Mouse (Mus musculus): ENCODE measurements around the gene Tbl1xr1.

Tbl1xr1 gene

DNA sequence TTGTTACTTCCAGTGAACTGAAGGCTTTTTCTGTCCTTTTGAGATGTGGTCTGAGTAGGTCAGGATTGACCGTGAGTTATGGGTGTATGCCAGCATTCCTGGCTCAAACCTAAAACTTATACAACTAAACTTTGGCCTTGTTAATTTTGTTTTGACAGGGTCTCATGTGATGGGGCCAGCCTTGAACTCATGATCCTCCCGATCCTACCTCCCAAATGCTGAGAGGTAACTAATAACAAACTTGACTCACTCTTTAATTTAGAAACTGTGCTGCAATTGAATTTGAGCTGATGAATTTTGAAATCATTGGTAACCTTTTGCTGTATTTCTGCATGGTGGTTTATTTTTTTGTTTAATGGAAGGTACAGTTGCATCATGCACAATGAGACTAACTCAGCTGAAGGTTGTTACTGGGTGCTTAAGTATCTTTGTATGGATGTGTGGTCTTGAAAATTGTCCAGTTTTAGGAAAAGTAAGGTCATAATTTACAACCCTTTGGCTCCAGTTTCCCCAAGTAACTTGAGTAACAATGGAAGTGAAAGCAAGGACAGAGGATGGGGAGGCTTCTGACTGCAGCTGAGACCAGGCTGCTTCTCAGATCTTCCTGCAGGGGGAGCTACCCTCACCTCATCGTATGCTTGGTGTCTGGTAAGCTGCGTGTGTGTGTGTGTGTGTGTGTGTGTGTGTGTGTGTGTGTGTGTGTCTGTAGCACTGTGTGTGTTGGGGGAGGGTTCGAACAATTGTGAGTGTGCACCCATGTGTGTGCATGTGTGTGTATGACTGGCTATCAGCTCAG, 66.6 kb downstream of the Tbl1xr1 start:
- no peak for DNase-seq (ENCODE audit: low spot score in 2 of 2)

GRCm38 (mm10) chr3:22144255-22144654, 67.8 kb downstream of the Tbl1xr1 start:
- DNase-seq (ENCODE audit: low spot score in 2 of 2) = no peak

GRCm38 (mm10) chr3:22147433-22147927, 71.0 kb downstream of the Tbl1xr1 start:
- DNase-seq (ENCODE audit: low spot score in 2 of 2) = no peak

- DNase-seq (ENCODE audit: low spot score in 2 of 2) = no peak
Measured at GRCm38 (mm10) chr3:22148306-22148932, 72.0 kb downstream of the Tbl1xr1 start.

DNA sequence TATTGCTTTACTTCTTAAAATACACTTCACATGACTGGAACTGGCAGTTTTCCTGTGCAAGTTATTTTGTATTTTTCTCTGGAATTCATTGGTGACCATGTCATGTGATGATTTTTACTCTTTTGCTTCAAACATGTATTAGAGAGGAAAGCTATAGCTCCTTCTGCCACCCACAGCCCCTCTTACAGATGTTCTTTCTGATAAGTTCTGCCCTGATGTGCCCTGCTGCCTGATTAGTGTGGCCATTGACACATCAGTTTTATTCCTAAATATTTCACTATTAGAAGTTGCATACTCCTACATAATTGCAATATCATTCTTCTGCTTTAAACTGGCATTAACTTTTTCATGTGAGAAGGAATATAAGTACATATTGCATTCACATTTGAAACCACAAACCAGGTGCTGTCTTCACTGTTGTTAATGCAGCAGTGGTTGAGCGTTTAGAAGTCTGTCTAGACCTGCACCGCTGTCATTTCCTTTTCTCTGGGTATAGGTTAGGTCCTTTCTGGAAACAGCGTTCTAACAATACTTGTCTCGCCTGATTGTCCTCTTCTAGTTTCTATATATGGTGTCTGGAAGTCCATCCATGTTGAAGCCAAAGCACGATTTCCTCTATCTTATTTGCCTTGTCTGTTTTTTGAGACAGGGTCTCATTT, 74.5 kb downstream of the Tbl1xr1 start:
- no peak for DNase-seq (ENCODE audit: low spot score in 2 of 2)

DNA sequence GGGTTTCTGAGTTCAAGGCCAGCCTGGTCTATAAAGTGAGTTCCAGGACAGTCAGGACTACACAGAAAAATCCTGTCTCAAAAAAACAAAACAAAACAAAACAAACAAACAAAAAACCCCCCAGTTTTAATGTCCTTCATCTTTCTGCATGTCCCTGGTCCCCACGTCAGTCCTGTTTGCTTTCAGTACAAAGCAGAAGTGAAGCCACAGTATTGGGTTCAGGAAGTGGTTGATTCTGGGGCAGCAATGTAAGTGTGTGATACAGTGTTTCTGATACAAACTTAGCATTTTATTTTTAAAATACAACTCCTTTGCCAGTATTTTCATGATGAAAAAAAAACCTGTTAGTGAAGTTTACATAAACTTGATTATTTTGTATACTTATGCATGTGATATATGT, 76.3 kb downstream of the Tbl1xr1 start:
- DNase-seq (ENCODE audit: low spot score in 2 of 2) = no peak

DNA sequence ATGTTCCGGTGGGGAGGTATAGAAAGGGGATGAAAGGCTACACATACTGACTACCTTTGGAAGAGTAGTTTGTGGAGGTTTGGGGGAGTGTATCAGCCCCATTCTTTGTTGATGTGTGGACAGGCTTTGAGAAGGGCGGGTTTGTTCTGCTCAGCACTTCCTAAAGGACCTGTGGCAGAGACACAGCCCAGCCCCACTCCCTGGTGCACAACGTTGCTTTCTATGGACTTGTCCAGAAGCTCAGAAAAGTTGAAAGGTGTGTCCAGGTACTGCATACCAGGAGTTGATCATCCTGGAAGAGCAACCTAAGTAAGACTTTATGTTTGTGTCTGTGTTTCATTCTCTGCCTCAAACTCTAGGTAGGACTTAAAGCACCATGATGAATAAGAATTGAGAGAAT, 78.1 kb downstream of the Tbl1xr1 start:
- no peak for DNase-seq (ENCODE audit: low spot score in 2 of 2)

- no peak for DNase-seq (ENCODE audit: low spot score in 2 of 2)
Measured at GRCm38 (mm10) chr3:22156397-22156796, 79.9 kb downstream of the Tbl1xr1 start.

- DNase-seq (ENCODE audit: low spot score in 2 of 2) = no peak
Measured at GRCm38 (mm10) chr3:22162948-22163347, 86.5 kb downstream of the Tbl1xr1 start.

DNA sequence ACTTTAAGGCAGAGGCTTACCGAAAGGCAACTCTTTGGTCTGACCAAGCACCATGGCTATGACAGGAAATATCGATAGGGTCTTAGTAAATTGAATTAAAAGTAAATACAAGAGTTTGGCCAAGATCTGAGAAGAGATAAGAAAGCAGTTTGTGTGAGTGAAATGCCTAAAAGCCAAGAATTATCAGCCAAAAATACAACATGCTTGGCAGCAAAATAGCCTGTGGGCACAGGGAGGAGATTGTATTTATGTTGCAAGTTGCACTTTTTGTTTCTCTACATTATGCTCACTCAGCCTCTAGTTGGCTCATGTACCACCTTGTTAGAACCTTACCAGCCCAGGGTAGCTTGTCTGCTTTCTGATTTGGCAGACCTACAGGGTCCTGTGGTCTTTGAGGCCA, 91.4 kb downstream of the Tbl1xr1 start:
- no peak for DNase-seq (ENCODE audit: low spot score in 2 of 2)

- no peak for DNase-seq (ENCODE audit: low spot score in 2 of 2)
Measured at GRCm38 (mm10) chr3:22168432-22168831, 92.0 kb downstream of the Tbl1xr1 start.

DNA sequence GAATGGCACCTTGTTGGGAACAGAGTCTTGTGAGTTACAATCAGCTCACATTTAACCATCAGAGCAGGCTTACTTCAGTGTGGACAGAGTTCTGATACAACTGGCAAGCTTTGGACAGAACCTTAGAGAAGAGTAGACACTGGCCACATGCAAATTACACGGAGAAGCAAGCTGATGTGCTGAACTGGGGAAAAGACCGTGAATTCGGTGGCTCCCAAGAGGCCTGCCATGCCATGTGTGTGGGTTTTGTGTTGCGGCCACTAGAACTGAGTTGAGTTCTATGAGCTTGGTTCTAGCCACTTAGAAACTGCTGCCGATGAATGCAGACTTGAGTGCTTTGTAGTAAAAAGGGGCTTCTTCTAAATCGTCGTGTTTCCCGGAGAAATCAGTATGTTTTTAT, 95.1 kb downstream of the Tbl1xr1 start:
- no peak for DNase-seq (ENCODE audit: low spot score in 2 of 2)

DNA sequence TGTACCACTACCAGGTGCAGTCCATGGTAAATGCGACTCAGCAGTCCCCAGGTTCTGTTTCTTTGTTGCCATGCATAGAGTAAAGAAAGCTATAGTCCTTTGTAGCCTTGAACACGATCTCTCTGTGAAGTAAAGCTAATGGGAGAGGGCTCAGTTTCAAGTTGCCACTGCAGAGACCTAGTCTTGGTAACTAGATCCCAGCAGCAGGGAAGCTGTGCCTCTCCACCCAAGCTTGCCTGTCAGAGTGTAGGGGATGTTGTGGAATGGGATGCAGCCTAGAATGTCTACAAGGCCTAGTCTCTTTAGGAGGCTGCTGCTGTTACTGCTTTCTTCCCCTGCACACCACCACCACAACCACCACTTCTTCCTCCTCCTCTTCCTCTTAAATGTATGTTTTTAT, 96.0 kb downstream of the Tbl1xr1 start:
- DNase-seq (ENCODE audit: low spot score in 2 of 2) = no peak

DNA sequence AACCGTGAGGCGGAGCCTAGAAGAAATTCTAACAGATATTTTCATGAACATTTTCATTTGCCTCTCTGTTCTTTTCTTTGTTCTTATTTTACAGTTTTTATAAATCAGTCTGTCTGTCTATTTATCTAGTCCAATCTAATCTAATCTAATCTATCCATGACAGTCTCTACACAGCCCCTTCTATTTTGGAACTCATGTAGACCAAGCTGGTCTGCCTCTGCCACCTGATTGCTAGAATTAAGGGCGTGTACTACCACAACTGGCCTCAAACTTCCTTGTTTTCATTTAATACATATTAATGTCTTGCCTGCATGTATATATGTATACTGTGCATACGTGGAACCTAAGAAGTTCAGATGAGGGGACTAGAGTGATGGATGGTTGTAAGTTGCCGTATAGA, 96.7 kb downstream of the Tbl1xr1 start:
- no peak for DNase-seq (ENCODE audit: low spot score in 2 of 2)

- DNase-seq (ENCODE audit: low spot score in 2 of 2) = no peak
Measured at GRCm38 (mm10) chr3:22174232-22174631, 97.8 kb downstream of the Tbl1xr1 start.

DNA sequence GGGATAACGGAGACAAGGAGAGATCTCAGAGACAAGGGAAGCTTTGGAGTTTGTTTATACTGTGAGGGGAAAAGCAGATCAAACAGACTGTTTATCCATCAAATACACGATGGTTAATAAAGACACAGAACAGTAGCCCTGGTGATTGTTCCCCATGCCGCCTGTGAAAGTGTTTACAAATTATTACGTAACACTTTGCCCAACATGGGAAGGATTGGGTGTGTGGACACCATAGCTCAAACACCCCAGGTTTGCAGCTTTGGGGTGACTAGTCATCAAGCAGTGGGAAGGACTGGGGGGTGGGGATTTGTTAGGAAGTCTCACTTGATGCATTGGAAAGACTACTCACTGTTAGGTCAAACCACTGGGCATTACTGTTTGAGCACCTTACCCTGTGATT, 103.6 kb downstream of the Tbl1xr1 start:
- DNase-seq (ENCODE audit: low spot score in 2 of 2) = no peak

DNA sequence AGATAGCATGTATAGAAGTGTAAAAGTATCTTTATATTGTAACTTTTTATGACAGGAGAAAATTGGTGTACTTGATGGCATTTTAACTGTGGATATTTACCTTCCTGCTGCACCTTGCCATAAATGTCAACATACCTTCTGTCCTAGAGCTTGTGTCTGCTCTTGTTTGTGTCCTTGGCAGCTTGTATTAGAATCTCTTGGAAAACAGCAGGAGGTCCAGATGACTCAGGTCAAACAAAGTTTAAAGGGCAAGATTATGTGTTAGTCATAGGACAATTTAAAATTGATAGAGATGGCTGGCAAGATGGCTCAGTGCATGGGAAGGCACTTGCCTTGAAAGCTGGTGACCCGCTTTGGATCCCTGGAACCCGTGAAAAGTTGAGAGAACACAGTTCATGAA, 104.6 kb downstream of the Tbl1xr1 start:
- DNase-seq (ENCODE audit: low spot score in 2 of 2) = no peak

- DNase-seq (ENCODE audit: low spot score in 2 of 2) = no peak
Measured at GRCm38 (mm10) chr3:22185265-22185664, 108.8 kb downstream of the Tbl1xr1 start.

DNA sequence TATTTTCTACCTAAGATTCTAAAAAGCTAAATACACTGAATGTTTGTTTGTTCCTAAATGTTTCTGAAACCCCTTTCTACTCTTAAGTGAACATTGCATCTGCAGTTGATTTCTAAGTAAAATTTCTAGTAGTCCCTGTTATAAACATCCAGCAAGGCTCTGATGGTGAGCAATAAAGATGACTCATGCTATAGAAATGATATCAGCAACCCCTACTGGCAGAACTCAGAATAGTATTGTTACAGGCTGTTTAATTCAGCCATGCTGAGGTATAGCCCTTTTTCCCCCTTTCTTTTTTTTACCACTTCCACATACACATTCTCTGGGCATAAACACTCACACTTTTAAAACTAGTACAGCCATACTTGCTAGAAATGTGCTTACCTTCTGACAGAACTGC, 114.0 kb downstream of the Tbl1xr1 start:
- DNase-seq (ENCODE audit: low spot score in 2 of 2) = peak; percentile 43 to 46

- no peak for DNase-seq (ENCODE audit: low spot score in 2 of 2)
Measured at GRCm38 (mm10) chr3:22192931-22193330, 116.5 kb downstream of the Tbl1xr1 start.

GRCm38 (mm10) chr3:22194185-22194856, 117.9 kb downstream of the Tbl1xr1 start:
- DNase-seq (ENCODE audit: low spot score in 2 of 2) = no peak

DNA sequence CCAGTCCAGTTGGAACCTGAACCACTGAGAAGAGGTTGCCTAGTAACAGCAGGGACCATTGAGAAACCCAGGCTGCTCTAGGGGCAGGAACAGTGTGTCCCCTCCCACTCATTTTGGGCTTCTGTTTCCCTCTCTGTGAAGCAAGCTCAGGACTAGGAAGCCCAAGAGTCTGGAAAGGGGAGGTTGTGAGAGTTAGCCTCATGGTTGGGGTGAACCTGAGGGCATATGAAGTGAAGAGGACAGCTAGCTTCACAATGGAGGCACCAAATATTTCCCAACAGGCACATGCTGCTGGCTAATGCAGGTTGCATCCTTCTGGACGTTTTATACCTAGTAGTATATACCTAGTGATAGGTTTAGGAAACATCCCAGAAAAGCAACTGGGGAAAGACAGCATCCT, 122.3 kb downstream of the Tbl1xr1 start:
- no peak for DNase-seq (ENCODE audit: low spot score in 2 of 2)
